Mouse (Mus musculus) Patski (cell line): ENCODE data around the gene Cd2. TPM values are rescaled to one million over a fixed set of nuclear protein-coding genes. Genes with fewer than 3 reads are reported as not detected.

Experiments
- ATAC-seq: fragments of 100-300 bp; one replicate; pipeline ENCODE4 v1.8.0; 2021
- CTCF ChIA-PET: fragments of 350-600 bp; sonication (Branson Sonifier 250); formaldehyde crosslinking; loops from one replicate; lab custom pipeline; 2022; ENCODE audit warnings: inconsistent platforms; lab: Charles Lee
- POLR2A ChIA-PET: fragments of 350-600 bp; sonication (Branson Sonifier 250); formaldehyde crosslinking; loops from one replicate; lab custom pipeline; 2022; ENCODE audit warnings: antibody characterized with exemption, inconsistent platforms; lab: Charles Lee
- DNase-seq: peaks from one replicate; pipeline ENCODE4 v3.0.0-alpha.2; 2011; ENCODE audit warnings: low read depth, low spot score
- H3K27me3 ChIP-seq: fragments of 371-371 bp; one replicate; pipeline ENCODE4 v1.5.1; 2021
- CTCF ChIP-seq: fragments of 100-300 bp; IDR thresholded peaks from one replicate; pipeline ENCODE4 v1.5.1; 2021
- in situ Hi-C: fragments of 300-500 bp; cut with MboI; formaldehyde crosslinking; loops from 3 replicates; pipeline ENCODE4 v1.11.1; 2018; ENCODE audit warnings: low pct_unique_long_range_greater_than_20kb, mixed read lengths
- polyA plus RNA-seq: library from polyadenylated mRNA; unstranded; gene quantifications from one replicate; pipeline ENCODE4 v1.2.3, GENCODE M21; 2021

Cd2 gene
- polyA plus RNA-seq, 1 experiment from 2014 or later: not detected

GRCm38 (mm10) chr3:101310977-101311376 lies 23.2 kb upstream of the Cd2 start:
- TF ChIP-seq CTCF: no peak
- in situ Hi-C loops: no loop called here
- ATAC-seq: no peak
- POLR2A ChIA-PET: interaction anchor here (0.6 kb wide), 1 partner anchor 144 kb away, joined by 3 read pairs; no protein-coding TSS in a partner anchor
- DNase-seq: no peak
- H3K27me3 ChIP-seq: no peaks in the 10 kb centered on the region
- CTCF ChIA-PET: interaction anchor here (1.7 kb wide), 1 partner anchor 61 kb away, joined by 5 read pairs; no protein-coding TSS in a partner anchor

- no peak for TF ChIP-seq CTCF
- H3K27me3 ChIP-seq: no peaks in the 10 kb centered on the region
- no peak for ATAC-seq
- DNase-seq: no peak
- POLR2A ChIA-PET: no interaction called here
- in situ Hi-C loops: no loop called here
- CTCF ChIA-PET: interaction anchor here (0.9 kb wide), 1 partner anchor 28 kb away, joined by 3 read pairs; no protein-coding TSS in a partner anchor
Measured at GRCm38 (mm10) chr3:101309626-101310025, 21.9 kb upstream of the Cd2 start.

GRCm38 (mm10) chr3:101306090-101306489 lies 18.4 kb upstream of the Cd2 start:
- DNase-seq (no peak), ATAC-seq (no peak)
- H3K27me3 ChIP-seq: no peaks in the 10 kb centered on the region
- in situ Hi-C loops: no loop called here
- POLR2A ChIA-PET: interaction anchor here (1.0 kb wide), 1 partner anchor 15 kb away, joined by 3 read pairs; no protein-coding TSS in a partner anchor
- CTCF ChIA-PET: no interaction called here
- no peak for TF ChIP-seq CTCF

- CTCF ChIA-PET: interaction anchor here (1.4 to 1.7 kb wide), 5 partner anchors 8 to 67 kb away, joined by 5 to 17 read pairs (median 8); no protein-coding TSS in a partner anchor
- in situ Hi-C loops: no loop called here
- DNase-seq (no peak), ATAC-seq (no peak)
- no peak for TF ChIP-seq CTCF
- H3K27me3 ChIP-seq: no peaks in the 10 kb centered on the region
- POLR2A ChIA-PET: interaction anchor here (1.0 kb wide), 1 partner anchor 14 kb away, joined by 3 read pairs; no protein-coding TSS in a partner anchor
Measured at GRCm38 (mm10) chr3:101305046-101305445, 17.3 kb upstream of the Cd2 start.

- no peaks in the 10 kb centered on the region for H3K27me3 ChIP-seq
- no peak for TF ChIP-seq CTCF
- ChIA-PET CTCF (interaction anchor here (0.6 to 1.7 kb wide), 24 partner anchors 9 to 510 kb away, joined by 3 to 17 read pairs (median 4); no protein-coding TSS in a partner anchor), POLR2A (interaction anchor here (0.7 to 1.4 kb wide), 3 partner anchors 9 to 192 kb away, joined by 3 read pairs; no protein-coding TSS in a partner anchor)
- peak; percentile 55 for ATAC-seq
- in situ Hi-C loops: loop anchor here (5.0 kb wide), 2 partner anchors 158 to 508 kb away; no protein-coding TSS in a partner anchor
- DNase-seq: peak; percentile 65
Measured at GRCm38 (mm10) chr3:101304156-101304555, 16.4 kb upstream of the Cd2 start.

GRCm38 (mm10) chr3:101300271-101301071 lies 12.7 kb upstream of the Cd2 start:
- ChIA-PET POLR2A (interaction anchor here (1.0 kb wide), 1 partner anchor 257 kb away, joined by 3 read pairs; no protein-coding TSS in a partner anchor), CTCF (interaction anchor here (1.6 to 2.3 kb wide), 2 partner anchors 321 to 326 kb away, joined by 4 to 6 read pairs; no protein-coding TSS in a partner anchor)
- DNase-seq (no peak), ATAC-seq (no peak)
- in situ Hi-C loops: loop anchor here (5.0 kb wide), 2 partner anchors 162 to 512 kb away; no protein-coding TSS in a partner anchor
- no peaks in the 10 kb centered on the region for H3K27me3 ChIP-seq
- TF ChIP-seq CTCF: no peak

GRCm38 (mm10) chr3:101299591-101299990 lies 11.9 kb upstream of the Cd2 start:
- ChIA-PET CTCF (interaction anchor here (1.6 to 2.3 kb wide), 3 partner anchors 19 to 326 kb away, joined by 4 to 6 read pairs (median 5); no protein-coding TSS in a partner anchor), POLR2A (no interaction called here)

GRCm38 (mm10) chr3:101297221-101297620 lies 9.5 kb upstream of the Cd2 start:
- TF ChIP-seq CTCF: no peak
- DNase-seq (no peak), ATAC-seq (no peak)
- H3K27me3 ChIP-seq: no peaks in the 10 kb centered on the region
- in situ Hi-C loops: loop anchor here (5.0 to 10.0 kb wide), 2 partner anchors 325 to 522 kb away; no protein-coding TSS in a partner anchor
- ChIA-PET POLR2A (no interaction called here), CTCF (interaction anchor here (1.2 to 4.5 kb wide), 5 partner anchors 166 to 334 kb away, joined by 3 to 66 read pairs (median 4); no protein-coding TSS in a partner anchor)

More at GRCm38 (mm10) chr3:101299591-101299990, 11.9 kb upstream of the Cd2 start:
- no peaks in the 10 kb centered on the region for H3K27me3 ChIP-seq
- in situ Hi-C loops: loop anchor here (5.0 to 10.0 kb wide), 2 partner anchors 327 to 525 kb away; no protein-coding TSS in a partner anchor
- DNase-seq: no peak
- no peak for ATAC-seq
- no peak for TF ChIP-seq CTCF

- POLR2A ChIA-PET: interaction anchor here (0.6 to 1.7 kb wide), 5 partner anchors 8 to 325 kb away, joined by 3 to 7 read pairs (median 3); no protein-coding TSS in a partner anchor
- H3K27me3 ChIP-seq: no peaks in the 10 kb centered on the region
- DNase-seq (no peak), ATAC-seq (no peak)
- CTCF ChIA-PET: interaction anchor here (0.9 to 4.5 kb wide), 24 partner anchors 8 to 362 kb away, joined by 3 to 66 read pairs (median 4); no protein-coding TSS in a partner anchor
- no peak for TF ChIP-seq CTCF
- in situ Hi-C loops: loop anchor here (5.0 to 10.0 kb wide), 2 partner anchors 324 to 521 kb away; no protein-coding TSS in a partner anchor
Measured at GRCm38 (mm10) chr3:101295931-101296820, 8.4 kb upstream of the Cd2 start.
